Mouse (Mus musculus): Measurements from ENCODE around the gene Npr2.

DNA sequence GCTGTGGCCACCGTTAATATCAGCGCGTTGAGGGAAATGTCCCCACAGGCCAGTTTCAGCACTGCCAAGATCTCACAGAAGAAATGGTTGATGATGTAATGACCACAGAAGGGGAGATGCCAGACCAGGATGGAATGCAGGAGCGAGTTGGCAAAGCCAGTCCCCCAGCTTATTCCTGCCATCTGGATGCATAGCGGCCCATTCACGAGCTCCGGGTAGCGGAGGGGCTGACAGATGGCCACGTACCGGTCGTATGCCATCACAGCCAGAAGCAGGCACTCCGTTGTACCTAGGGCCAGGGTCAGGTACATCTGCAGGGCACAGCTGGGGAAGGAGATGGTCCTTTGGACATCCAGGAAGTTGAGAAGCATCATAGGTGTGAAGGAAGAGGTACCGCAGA is 64.8 kb downstream of the Npr2 start:
- TF ChIP-seq POLR2A (IDR thresholded peaks at IDR 0.05; ENCODE audit: insufficient read depth, low read length) (no peak), CTCF (IDR thresholded peaks at IDR 0.05; ENCODE audit: low read depth, low read length) (no peak), EP300 (IDR thresholded peaks at IDR 0.05; ENCODE audit: insufficient read depth, low read depth, low read length) (no peak)

Measured in ES-Bruce4 (cell line).